Mouse (Mus musculus): ENCODE data around the gene Xpnpep3. TPM values are rescaled to one million over a fixed set of nuclear protein-coding genes. Genes with fewer than 3 reads are reported as not detected.
A peak's percentile ranks its signal among the peaks of the same experiment; 100 is the strongest.

Gene Xpnpep3
- total RNA-seq (2021): 10 to 100 TPM; 13.3 TPM

DNA sequence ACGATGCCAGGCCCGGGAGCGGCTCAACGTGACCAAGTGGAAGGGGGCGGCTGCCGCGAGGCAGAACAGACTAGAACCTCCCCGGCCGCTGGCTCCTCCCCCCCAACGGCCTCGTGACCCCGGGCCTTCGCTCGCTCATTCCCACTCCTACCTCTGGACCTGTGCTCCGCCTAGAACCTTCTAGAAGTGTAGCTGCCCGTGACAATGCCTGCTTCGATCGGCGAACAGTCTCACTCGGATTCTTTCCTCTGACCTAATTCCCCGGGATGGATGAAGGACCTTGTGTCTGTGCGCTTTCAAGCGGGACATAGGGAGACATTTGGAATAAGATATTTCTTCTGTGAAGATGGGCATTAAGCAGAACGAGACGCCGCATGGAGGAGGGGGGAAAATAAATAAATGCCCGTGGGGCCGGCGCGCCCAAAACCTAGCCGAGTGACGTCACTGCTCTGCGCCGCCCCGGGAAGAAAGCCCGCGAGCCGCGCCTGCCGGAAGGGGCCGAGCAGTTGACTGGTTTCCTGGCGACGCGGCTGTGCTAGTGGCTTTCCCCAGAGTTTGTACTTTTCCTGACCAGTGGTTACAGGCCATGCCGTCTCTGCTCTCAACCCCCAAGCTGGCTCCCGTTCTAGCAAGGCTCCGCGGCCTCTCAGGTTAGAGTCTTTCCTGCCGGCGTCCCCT lies at the start of gene Xpnpep3, which contains the start of gene St13:
Gene Xpnpep3, plus strand, starts transcription at position 501 of the 678 bp plus-strand sequence.
Gene St13, minus strand, starts transcription at position 440 of the 678 bp plus-strand sequence.
- intact Hi-C loops (cut with DNase I): loop anchor here (2.0 kb wide), 3 partner anchors 39 to 185 kb away; partner anchors contain the start of genes Ep300, Rbx1 and Slc25a17
- peak; percentile 99 to 100 for DNase-seq

DNA sequence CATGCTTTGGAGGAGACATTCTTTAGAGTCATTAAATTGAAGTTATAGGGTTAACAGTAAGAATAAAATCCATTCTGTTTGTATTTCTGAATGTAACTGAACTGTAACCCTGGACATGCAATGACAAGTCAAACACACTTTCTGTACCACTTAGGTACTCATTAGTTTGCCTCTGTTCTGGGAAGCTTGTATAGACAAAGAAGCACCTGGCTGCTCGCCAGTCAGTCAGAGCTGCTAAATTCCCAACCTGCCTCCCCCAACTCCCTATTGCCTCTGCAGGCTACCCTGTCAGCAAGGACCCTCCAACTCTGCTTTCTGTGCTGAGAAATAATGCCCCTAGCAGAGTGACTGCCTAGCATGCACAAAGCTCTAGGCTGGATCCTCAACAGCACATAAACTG lies 49.5 kb upstream of the Xpnpep3 start:
- intact Hi-C loops (cut with DNase I): no loop called here
- no peak for DNase-seq

- intact Hi-C loops (cut with DNase I): loop anchor here (2.0 kb wide), 1 partner anchor 114 kb away; no protein-coding TSS in a partner anchor
- no peak for DNase-seq
Measured at GRCm38 (mm10) chr15:81352638-81353037, 47.3 kb upstream of the Xpnpep3 start.

GRCm38 (mm10) chr15:81355146-81355761 lies 44.7 kb upstream of the Xpnpep3 start:
- intact Hi-C loops (cut with DNase I): no loop called here
- peak; percentile 17 to 46 for DNase-seq

GRCm38 (mm10) chr15:81356946-81357345 lies 43.0 kb upstream of the Xpnpep3 start:
- intact Hi-C loops (cut with DNase I): no loop called here
- no peak for DNase-seq

GRCm38 (mm10) chr15:81358943-81359342 lies 41.0 kb upstream of the Xpnpep3 start:
- DNase-seq: no peak
- intact Hi-C loops (cut with DNase I): no loop called here

DNA sequence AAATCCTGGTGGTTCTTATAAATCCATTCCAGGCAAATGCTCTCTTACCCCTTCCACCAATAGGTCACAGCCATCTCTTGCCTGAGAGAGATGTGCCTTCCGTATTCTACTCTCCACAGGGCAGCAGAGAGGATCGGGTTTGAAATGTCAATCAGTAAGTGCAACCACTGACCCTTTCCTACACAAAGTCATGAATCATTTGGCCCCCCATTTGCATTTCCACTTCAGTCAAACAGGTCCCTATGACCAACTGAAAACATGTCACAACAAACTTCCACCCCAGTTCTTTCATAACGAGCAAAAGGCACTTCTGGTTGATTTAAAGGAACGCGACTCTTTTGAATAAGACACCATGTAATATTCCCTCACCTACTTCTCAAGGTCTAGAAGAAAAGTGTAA lies 40.5 kb upstream of the Xpnpep3 start:
- intact Hi-C loops (cut with DNase I): no loop called here
- no peak for DNase-seq

- intact Hi-C loops (cut with DNase I): loop anchor here (2.0 kb wide), 1 partner anchor 38 kb away; no protein-coding TSS in a partner anchor
- peak; percentile 92 to 93 for DNase-seq
Measured at GRCm38 (mm10) chr15:81360345-81361021, 39.5 kb upstream of the Xpnpep3 start, which contains the start of gene Slc25a17. Gene Slc25a17, minus strand, starts transcription at chr15:81360812.

GRCm38 (mm10) chr15:81361022-81361404 lies 38.9 kb upstream of the Xpnpep3 start:
- intact Hi-C loops (cut with DNase I): loop anchor here (2.0 kb wide), 1 partner anchor 38 kb away; no protein-coding TSS in a partner anchor
- no peak for DNase-seq

DNA sequence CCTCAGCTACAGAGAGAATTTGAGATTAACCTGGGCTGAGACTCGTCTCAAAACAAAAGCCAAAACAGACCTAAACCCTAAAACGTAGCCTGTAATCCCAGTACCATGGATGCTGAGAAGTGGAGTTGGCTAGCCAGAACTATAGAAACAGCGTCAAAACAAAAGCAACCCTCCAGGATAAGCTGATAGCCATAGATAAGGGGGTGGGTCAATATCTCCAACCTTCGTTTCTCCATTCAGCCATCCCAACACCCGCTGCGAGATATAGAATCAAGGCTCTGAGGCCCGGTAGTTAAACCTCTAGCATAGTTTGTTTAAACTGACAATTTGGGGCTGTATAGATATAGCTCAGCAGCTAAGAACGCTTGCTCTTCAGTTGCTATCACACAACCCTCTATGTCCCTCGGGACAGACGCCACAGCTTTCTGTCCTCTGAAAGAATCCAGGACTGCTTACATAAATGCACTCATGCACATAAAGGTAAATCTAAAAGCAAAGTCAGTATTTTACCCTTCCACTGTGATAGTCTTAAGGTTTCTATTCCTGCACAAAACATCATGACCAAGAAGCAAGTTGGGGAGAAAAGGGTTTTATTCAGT lies 38.4 kb upstream of the Xpnpep3 start:
- intact Hi-C loops (cut with DNase I): loop anchor here (2.0 kb wide), 1 partner anchor 37 kb away; no protein-coding TSS in a partner anchor
- peak in 1 of 2 experiments; percentile 5 for DNase-seq

DNA sequence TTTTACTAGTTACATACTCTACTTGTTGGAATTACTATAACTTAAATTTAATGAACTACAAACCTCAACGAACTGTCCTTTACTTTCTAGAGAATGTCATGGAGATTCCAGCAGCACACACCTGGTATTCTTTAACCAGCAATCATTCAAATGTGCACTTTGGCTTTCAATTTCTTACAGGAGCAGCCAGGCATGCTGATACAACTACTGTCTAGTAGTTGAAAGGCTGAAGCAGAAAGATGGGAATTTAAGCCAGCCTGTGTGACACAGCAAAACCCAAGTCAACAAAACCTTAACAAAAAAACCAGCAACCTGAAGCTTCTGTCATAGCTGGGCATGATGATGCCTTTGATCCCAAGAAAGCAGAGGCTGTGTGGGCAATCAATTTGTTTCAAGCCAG lies 37.4 kb upstream of the Xpnpep3 start:
- intact Hi-C loops (cut with DNase I): no loop called here
- DNase-seq: no peak

GRCm38 (mm10) chr15:81364271-81364670 lies 35.7 kb upstream of the Xpnpep3 start:
- intact Hi-C loops (cut with DNase I): no loop called here
- DNase-seq: no peak

- no peak for DNase-seq
- intact Hi-C loops (cut with DNase I): no loop called here
Measured at GRCm38 (mm10) chr15:81365246-81365645, 34.7 kb upstream of the Xpnpep3 start.

DNA sequence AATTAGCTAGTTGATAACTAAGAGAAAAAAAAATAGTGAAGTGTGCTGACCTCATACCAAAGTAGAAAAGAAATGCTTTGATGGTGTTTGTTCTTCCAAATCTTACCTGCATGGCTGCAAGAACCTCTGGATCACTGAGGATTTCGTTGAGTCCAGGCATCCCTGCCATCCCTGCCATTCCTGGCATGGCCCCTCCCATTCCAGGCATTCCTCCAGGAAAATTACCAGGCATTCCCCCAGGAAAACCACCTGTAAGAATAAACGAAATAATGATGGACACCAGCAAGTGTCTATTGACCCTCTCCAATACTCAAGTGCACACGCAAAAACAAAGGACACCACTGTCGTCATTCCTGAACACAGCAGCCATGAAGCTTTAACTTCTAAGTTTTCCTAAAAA lies 33.7 kb upstream of the Xpnpep3 start:
- intact Hi-C loops (cut with DNase I): no loop called here
- DNase-seq: no peak

DNA sequence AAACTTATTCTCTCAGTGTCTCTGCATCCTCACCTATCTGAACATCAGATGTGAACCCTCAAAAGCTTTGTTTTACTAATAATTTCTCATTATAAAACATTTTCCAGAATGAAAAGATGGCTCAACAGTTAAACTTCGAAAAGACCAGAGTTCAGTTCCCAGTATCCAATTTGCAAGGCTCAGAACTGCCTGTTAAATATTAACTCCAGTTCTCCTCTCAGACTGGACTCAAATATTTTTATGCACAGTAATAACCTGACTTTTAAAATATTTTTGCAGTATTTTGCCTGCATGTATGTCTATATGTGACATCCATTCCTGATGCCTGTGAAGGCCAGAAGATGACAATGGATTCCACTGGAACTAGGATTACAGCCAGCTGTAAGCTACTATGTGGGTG lies 31.3 kb upstream of the Xpnpep3 start:
- DNase-seq: no peak
- intact Hi-C loops (cut with DNase I): no loop called here

DNA sequence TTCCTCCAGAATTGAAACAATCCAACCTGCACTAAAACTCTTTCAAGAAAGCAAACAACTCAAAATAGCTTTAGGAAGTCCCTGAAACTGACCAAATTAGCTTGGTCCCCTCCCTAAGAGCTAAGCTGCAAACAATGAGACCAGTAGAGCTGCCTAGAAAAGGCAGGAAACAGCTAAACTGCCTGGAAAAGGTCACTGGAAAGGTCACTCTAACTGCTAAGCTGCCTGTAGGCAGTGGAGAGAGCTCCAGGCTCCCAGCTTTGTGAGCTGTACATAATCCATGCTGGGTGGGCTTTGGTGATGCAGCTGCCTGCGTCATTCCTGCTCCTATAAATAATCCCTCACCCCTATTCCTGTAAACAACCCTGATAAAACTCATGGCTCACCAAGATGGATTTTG lies 29.6 kb upstream of the Xpnpep3 start:
- intact Hi-C loops (cut with DNase I): no loop called here
- no peak for DNase-seq

DNA sequence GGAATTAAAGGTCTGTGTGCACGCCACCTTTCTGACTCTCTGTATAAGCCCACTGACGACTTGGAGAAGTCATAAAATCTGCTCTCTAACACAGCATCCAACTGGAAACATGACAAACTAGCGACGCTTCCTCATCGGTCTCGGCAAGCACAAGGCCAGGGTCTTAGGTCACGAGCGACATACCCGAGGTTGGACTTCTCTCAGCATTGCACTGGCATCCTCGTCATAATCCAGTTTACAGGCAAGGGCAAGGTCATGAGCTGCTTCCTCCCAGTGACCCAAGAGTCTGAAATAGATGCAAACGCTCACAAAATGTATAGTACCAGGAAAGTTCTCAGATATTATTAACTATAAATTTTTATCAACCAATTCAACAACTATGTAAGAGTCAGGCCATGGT lies 25.3 kb upstream of the Xpnpep3 start:
- DNase-seq: no peak
- intact Hi-C loops (cut with DNase I): no loop called here

GRCm38 (mm10) chr15:81378845-81379244 lies 21.1 kb upstream of the Xpnpep3 start:
- no peak for DNase-seq
- intact Hi-C loops (cut with DNase I): no loop called here

- DNase-seq: no peak
- intact Hi-C loops (cut with DNase I): no loop called here
Measured at GRCm38 (mm10) chr15:81386327-81386726, 13.6 kb upstream of the Xpnpep3 start.

DNA sequence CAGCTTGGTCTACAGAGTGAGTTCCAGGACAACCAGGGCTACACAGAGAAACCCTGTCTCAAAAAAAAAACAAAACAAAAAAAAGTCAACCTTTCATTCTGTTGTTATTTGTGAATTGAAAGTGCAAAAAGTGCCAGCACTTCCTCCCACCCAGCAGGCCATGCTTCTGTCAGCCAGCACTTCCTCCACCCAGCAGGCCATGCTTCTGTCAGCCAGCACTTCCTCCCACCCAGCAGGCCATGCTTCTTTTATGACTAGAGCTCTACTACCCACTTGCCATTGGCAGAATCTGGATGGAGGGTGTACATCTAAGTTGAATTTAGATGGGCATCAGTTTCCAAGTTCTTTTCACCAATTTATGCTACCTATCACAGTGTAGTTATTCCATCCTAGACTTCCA lies 6.9 kb upstream of the Xpnpep3 start:
- intact Hi-C loops (cut with DNase I): no loop called here
- DNase-seq: peak; percentile 8 to 10

Measured in heart, postnatal 36 days (tissue).